Mouse (Mus musculus) heart, embryonic 13.5 days (tissue): ENCODE results near the gene Cdhr3. TPM values are rescaled to one million over a fixed set of nuclear protein-coding genes. Genes with fewer than 3 reads are reported as not detected.

Experiments
- ATAC-seq: fragments of 200-750 bp; cut with Nextera tagmentation; 2 replicates; pipeline ENCODE4 v1.8.0; 2017; ENCODE audit warnings: moderate TSS enrichment; ENCODE audit not compliant: insufficient number of reproducible peaks, low FRiP score, low TSS enrichment; ENCODE audit errors: extremely low read depth
- H3K27ac ChIP-seq: fragments of 300-500 bp; sonication (generic); replicated peaks from 2 replicates; pipeline ENCODE4 v1.5.1; 2015; ENCODE audit warnings: moderate library complexity, mild to moderate bottlenecking, inconsistent platforms
- H3K27me3 ChIP-seq: fragments of 300-500 bp; sonication (generic); replicated peaks from 2 replicates; pipeline ENCODE4 v1.6.1; 2015; ENCODE audit warnings: mild to moderate bottlenecking, inconsistent platforms
- H3K36me3 ChIP-seq: fragments of 300-500 bp; sonication (generic); 2 replicates; pipeline ENCODE4 v1.6.1; 2015; ENCODE audit warnings: mild to moderate bottlenecking, inconsistent platforms
- H3K4me1 ChIP-seq: fragments of 300-500 bp; sonication (generic); 2 replicates; pipeline ENCODE4 v1.6.1; 2015; ENCODE audit warnings: inconsistent platforms
- H3K4me2 ChIP-seq: fragments of 300-500 bp; sonication (generic); 2 replicates; pipeline ENCODE4 v1.6.1; 2015; ENCODE audit warnings: inconsistent platforms, mild to moderate bottlenecking, moderate library complexity
- H3K4me3 ChIP-seq: fragments of 300-500 bp; sonication (generic); 2 replicates; pipeline ENCODE4 v1.5.1; 2015; ENCODE audit warnings: moderate library complexity, mild to moderate bottlenecking, inconsistent platforms
- H3K9ac ChIP-seq: fragments of 300-500 bp; sonication (generic); 2 replicates; pipeline ENCODE4 v1.6.1; 2015; ENCODE audit warnings: inconsistent platforms, mild to moderate bottlenecking, moderate library complexity
- H3K9me3 ChIP-seq: fragments of 300-500 bp; sonication (generic); 2 replicates; pipeline ENCODE4 v1.6.1; 2016; ENCODE audit warnings: inconsistent platforms
- WGBS: fragments of 180-500 bp; shearing (Covaris S2); methylation state at CpG from one replicate; pipeline ENCODE4 v1.1.7; 2015; ENCODE audit warnings: mixed read lengths; 5-methylcytosine and 5-hydroxymethylcytosine counted together
- polyA plus RNA-seq: library from polyadenylated mRNA; unstranded; fragments of >200 nt; fragmentation: Nextera tagmentation; extraction: Ambion mirVana; gene quantifications from 2 replicates; pipeline ENCODE4 v1.2.1, GENCODE M21; 2015

Gene Cdhr3
- polyA plus RNA-seq, 1 experiment from 2014 or later: 0.17 TPM

DNA sequence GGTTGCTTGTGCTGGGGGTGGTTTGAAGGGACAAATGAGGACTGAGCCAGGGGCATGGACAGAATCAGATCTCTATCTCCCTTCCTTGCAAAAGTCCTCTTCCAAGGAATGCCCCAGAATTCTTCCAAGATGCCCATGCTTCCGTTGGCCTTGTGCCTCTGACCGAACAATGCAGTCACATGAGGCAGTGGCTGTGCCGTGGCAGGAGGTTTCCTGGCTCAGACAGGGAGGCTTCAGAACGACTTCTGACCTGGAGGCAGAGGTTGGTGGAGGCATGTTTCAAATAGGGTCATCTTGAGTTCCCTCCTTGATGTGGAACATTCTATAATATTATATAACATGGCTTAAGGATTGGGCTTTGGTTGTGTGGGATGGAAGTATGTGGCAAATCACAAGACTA lies 74.1 kb downstream of the Cdhr3 start:
- WGBS: 69% methylated on average over 4 of the region's 4 CpGs
- no peak overlapping the region for H3K27ac ChIP-seq
- H3K4me1 ChIP-seq: no peaks in the 10 kb centered on the region
- H3K36me3 ChIP-seq: no peaks in the 10 kb centered on the region
- H3K27me3 ChIP-seq: peaks cover 23% of the 10 kb centered on the region
- H3K4me2 ChIP-seq: no peak overlapping the region
- H3K9ac ChIP-seq: no peak overlapping the region
- ATAC-seq: no peak
- H3K9me3 ChIP-seq: no peaks in the 10 kb centered on the region
- H3K4me3 ChIP-seq: no peak overlapping the region

DNA sequence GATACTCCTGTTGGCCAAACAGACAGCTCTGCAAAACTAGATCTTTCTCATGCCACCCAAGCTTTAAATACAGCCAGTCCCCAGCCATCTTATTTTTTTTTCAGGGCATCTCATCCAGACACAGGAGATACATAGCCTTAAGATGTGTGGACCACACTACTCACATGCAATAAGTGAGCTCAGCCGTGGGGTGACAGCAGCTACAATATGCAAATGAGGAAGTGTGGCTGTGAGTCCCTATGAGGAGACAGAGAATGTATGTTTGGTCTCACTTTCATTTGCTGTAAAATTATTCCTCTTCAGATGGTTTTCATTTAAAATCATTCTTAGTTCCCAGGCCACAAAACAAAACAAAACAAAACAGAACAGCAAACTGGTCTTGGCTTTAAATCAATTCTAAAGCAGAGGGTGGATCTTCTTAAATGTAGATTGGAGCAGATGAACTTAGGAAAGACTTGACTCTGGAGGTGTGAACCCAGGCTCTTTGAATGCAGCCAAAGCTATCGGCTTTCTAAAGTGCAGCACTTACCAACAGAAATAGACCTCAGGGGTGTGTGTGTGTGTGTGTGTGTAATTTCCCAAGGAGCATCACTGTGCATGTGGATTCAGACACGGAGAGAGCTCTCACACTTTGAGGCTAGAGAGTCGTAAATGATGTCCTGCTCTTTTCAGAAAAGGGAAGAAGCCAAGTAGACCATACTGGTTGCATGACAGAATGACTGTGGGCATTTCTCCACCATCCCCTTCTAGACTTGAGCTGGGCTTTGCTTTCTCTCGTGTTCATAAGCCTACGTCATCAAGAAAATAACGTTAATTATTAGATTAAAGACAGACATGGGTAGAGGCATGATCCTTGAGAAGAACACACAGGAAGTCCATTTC lies 75.6 kb downstream of the Cdhr3 start:
- Histone ChIP-seq H3K9ac (no peak overlapping the region), H3K4me3 (no peak overlapping the region), H3K9me3 (no peaks in the 10 kb centered on the region), H3K36me3 (no peaks in the 10 kb centered on the region), H3K27me3 (peaks cover 23% of the 10 kb centered on the region), H3K4me2 (no peak overlapping the region), H3K4me1 (no peaks in the 10 kb centered on the region), H3K27ac (no peak overlapping the region)
- 59% methylated on average over 7 of the region's 7 CpGs for WGBS
- ATAC-seq: no peak

DNA sequence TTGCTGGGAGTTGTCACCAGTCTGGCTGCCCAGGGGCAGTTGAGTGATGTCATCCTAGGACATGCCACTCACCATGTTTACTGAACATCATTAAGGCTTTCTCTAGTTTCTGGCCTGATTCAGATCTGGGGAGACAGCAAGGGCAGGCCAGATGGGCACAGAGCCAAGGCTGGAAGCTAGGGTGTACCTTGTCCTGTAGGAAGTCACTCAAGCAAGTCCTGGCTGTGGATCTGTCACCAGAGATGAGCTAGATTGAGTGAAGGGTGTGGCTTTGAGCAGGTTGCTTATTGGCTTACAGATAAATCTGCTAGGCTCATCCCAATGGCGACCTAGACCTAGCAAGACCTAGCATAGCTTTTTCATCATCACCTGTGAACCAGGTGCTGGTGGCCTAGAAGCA lies 77.6 kb downstream of the Cdhr3 start:
- no peak overlapping the region for H3K4me3 ChIP-seq
- no peak for ATAC-seq
- no peak overlapping the region for H3K4me2 ChIP-seq
- H3K4me1 ChIP-seq: no peaks in the 10 kb centered on the region
- H3K9me3 ChIP-seq: no peaks in the 10 kb centered on the region
- no peaks in the 10 kb centered on the region for H3K36me3 ChIP-seq
- 73% methylated on average over 1 of the region's 1 CpGs for WGBS
- H3K27me3 ChIP-seq: peaks cover 23% of the 10 kb centered on the region
- no peak overlapping the region for H3K9ac ChIP-seq
- H3K27ac ChIP-seq: no peak overlapping the region

DNA sequence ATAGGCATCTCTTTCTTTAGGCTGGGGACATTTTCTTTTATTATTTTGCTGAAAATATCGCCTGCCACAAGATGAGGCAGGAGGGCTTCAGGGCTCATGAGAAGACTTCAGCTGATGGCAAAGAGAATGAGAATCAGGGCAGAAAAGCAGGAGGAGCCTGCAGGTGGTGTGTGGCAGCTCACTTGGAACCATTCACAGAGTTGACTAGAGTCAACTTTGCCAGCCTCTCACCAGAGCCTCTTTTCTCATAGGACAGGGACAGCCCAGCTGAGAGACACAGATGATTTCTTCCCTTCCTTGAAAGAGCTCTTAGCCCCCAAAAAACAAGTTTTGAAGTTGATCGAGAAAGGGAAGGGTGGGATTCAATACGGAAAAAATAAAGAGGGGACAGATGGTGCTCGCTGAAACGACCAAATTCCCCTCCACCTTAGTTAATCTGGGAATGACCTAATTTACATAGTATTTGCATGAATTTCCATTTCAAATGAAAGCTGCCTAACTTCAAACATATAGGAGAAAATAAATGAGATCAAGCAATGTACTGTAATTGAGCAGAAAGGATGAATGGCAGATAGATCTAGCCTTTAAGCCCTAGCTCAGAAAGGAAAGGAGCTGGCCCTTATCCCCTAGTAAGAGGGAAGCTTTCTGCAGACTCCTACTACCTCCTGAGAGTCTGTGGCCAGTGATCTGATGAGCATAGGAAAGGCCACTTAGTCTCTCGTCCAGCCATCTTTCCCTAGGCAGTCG lies 78.5 kb downstream of the Cdhr3 start:
- ATAC-seq: no peak
- H3K36me3 ChIP-seq: no peaks in the 10 kb centered on the region
- WGBS: 47% methylated on average over 7 of the region's 7 CpGs

DNA sequence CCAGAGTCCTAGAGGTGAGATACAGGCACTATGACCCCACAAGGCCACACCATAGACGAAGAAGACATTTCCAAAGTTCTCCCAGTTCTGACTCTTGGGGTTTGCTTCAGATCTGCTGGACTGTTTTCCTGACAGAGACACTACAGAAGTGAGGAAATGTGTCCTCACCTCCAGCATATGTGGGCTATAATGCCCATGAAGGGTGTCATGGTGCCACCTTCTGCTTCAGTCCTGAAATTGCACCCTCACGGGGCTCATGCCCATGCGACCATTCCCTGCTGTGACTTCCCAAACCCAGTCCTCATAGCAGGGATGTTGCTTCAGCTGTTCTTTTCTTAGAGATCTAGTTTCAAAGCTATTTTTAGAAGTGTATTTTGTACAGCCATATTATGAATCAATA lies 82.6 kb downstream of the Cdhr3 start:
- Histone ChIP-seq H3K4me3 (no peak overlapping the region), H3K4me1 (peaks cover 11% of the 10 kb centered on the region; the same call in 1 of the 2 replicates), H3K9me3 (no peaks in the 10 kb centered on the region), H3K9ac (no peak overlapping the region), H3K36me3 (no peaks in the 10 kb centered on the region), H3K27ac (no peak overlapping the region), H3K4me2 (no peak overlapping the region), H3K27me3 (peaks cover 6% of the 10 kb centered on the region)
- 18% methylated on average over 3 of the region's 3 CpGs for WGBS
- ATAC-seq: no peak

More for the DNA sequence above, 78.5 kb downstream of the Cdhr3 start:
- Histone ChIP-seq H3K4me2 (no peak overlapping the region), H3K27ac (no peak overlapping the region), H3K9me3 (no peaks in the 10 kb centered on the region), H3K27me3 (peaks cover 23% of the 10 kb centered on the region), H3K9ac (no peak overlapping the region), H3K4me3 (no peak overlapping the region), H3K4me1 (0 out of 2 replicates have a peak, but pooled peaks cover 3% of the 10 kb centered on the region)

DNA sequence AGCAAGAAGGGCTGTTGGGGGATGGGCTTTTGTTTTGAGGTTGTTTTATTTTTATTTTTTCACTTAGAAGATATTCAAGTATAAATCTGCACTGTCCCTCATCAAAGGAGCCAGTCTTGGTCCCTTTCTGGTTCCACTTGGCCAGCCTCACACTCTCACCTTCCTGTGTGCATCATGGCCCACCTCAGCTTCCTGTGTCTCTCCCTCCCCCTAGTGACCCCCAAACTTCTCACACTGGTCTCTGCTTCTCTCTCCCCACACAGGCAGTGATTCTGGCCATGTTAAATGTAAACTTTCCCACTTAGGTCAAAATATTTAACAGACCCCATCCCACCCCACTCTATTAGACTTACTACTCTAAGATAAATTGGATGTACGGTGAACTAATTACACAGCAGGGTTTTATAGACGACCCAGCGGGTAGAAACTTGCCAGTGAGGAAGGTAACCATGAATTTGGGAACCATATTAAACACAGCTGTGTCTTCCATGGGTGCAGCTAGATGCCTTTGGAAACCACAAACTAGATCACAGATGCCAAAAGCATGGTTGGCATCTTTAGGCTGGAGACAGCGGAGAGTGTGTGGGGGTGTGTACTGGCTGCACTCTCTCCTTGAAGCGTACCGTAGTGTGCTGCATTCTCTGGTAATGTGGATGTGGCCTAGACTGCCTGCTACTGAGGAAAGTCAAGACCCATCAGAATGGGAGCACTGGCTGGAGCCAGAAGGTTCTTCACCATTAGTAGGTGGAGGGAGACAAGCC lies 83.3 kb downstream of the Cdhr3 start:
- Histone ChIP-seq H3K9me3 (no peaks in the 10 kb centered on the region), H3K4me1 (peaks cover 11% of the 10 kb centered on the region; the same call in 1 of the 2 replicates), H3K9ac (no peak overlapping the region), H3K4me2 (no peak overlapping the region), H3K4me3 (no peak overlapping the region), H3K36me3 (no peaks in the 10 kb centered on the region), H3K27me3 (no peaks in the 10 kb centered on the region), H3K27ac (no peak overlapping the region)
- ATAC-seq: no peak
- WGBS: 85% methylated on average over 6 of the region's 6 CpGs

DNA sequence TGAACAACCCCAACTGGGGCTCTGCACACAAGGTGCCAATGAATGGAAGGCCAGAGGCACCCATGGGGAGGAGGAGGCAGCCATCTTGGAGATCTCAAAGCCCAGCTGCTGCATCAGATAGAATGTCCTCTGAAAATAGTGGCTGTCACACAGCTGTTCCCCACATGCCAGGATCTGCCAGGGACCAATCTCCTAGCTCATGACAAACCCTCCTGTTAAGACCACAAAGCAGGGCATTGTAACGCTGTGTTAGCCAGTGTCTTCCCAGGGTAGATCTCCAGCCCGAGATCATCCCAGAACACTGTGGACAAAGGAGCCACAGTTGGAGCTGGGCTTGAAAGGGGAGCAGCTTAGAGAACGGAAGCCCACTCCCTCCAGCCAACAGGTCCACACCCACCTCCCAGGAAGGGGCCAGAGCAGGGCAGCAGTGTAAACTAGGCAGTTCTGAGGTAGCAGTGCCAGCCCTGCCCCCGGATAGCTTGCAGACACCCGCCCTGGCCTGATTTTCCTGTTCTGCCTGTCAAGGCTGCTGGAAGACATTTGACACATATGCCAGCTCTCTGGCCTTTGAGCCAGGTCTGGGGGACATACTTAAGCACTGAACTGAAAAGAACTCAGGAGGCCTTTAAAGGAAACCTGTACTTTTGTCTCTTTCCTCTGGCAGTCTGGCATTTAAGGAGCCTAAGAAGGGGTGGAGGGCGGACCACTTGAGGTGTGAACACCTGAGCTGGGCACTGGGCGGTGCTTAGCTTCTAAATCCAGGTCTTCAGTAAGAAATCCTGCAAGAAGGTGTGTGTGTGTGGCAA lies 84.2 kb downstream of the Cdhr3 start:
- H3K9me3 ChIP-seq: no peaks in the 10 kb centered on the region
- H3K27ac ChIP-seq: no peak overlapping the region
- H3K4me2 ChIP-seq: no peak overlapping the region
- no peaks in the 10 kb centered on the region for H3K27me3 ChIP-seq
- H3K4me3 ChIP-seq: no peak overlapping the region
- WGBS: 58% methylated on average over 7 of the region's 7 CpGs
- H3K9ac ChIP-seq: no peak overlapping the region
- no peak for ATAC-seq
- H3K36me3 ChIP-seq: no peaks in the 10 kb centered on the region
- H3K4me1 ChIP-seq: peaks cover 11% of the 10 kb centered on the region; the same call in 1 of the 2 replicates

DNA sequence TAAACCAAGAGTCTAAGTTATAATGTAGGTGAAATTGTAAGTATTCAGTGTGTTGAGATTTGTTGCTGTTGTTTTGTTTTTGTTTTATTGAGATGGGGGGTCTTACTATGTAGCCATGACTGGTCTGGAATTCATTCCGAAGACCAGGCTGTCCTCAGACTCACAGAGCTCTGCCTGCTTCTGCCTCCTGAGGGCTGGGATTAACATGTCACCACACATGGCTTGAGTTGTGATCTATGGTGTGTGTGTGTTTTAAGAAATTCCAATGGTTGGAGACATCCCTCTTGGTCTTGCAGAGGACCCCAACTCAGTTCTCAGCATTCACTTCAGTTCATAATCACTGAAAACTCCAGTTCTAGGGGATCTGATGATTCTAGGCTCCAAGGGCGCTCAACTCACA lies 85.5 kb downstream of the Cdhr3 start:
- no peak overlapping the region for H3K9ac ChIP-seq
- ATAC-seq: no peak
- 81% methylated on average over 2 of the region's 2 CpGs for WGBS

DNA sequence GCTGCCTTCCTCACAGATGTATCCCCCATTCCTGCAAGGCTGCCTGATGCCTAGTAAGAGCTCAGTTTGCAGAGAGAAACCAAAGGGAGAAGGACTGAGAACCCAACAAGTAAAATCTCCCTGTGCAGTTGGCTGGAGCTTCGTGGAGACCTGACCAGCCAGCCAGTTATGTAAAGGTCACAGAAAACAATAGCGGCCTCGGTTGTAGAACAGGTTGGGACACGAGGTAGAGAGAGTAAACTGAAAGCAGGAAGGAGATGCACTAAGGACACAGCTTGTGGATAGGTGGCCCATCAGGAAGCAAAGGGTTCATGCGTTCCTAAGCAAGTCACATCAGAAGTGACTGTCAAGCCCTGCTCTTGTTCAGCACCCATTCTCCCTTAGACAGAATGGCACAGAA lies 86.8 kb downstream of the Cdhr3 start:
- Histone ChIP-seq H3K9ac (no peak overlapping the region), H3K27me3 (peaks cover 15% of the 10 kb centered on the region; the same call in 1 of the 2 replicates), H3K4me2 (no peak overlapping the region), H3K36me3 (no peaks in the 10 kb centered on the region), H3K4me3 (no peak overlapping the region), H3K27ac (no peak overlapping the region), H3K4me1 (peaks cover 11% of the 10 kb centered on the region; the same call in 1 of the 2 replicates), H3K9me3 (no peaks in the 10 kb centered on the region)
- 79% methylated on average over 5 of the region's 5 CpGs for WGBS
- no peak for ATAC-seq

More for the DNA sequence above, 85.5 kb downstream of the Cdhr3 start:
- Histone ChIP-seq H3K9me3 (no peaks in the 10 kb centered on the region), H3K4me2 (no peak overlapping the region), H3K27ac (no peak overlapping the region), H3K36me3 (no peaks in the 10 kb centered on the region), H3K27me3 (peaks cover 10% of the 10 kb centered on the region; the same call in 1 of the 2 replicates), H3K4me1 (peaks cover 11% of the 10 kb centered on the region; the same call in 1 of the 2 replicates), H3K4me3 (no peak overlapping the region)

DNA sequence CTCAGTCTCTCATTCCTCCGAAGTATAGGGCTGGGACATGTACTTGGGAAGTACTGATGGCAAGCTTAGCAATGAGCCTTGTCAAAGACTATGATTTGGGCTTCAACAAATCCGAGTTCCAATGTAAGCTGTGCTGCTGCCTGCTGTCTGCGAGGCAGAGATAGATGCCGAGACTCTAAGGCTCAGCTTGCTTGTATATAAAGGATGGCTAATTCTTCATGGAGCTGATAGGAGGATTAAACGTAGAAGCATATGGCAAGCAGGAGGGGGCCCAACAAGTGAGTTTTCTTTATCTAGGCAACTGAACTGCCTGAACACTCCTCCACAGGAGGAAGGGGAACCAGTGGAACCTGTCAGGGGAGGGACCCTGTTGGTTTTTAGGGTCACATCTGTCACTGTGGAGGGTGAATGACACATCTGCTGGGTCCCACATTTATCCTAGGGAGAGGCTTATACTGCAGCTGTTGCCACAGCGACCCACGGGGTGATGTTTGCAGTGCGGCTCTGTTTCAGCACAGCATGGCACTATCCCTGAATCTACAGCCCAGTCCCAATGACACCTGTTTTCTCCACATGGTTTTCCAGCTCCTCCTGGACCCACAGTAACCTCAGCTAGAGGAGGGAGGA lies 89.2 kb downstream of the Cdhr3 start:
- 57% methylated on average over 8 of the region's 8 CpGs for WGBS
- Histone ChIP-seq H3K27me3 (peaks cover 15% of the 10 kb centered on the region; the same call in 1 of the 2 replicates), H3K4me2 (no peak overlapping the region), H3K27ac (no peak overlapping the region), H3K9ac (no peak overlapping the region), H3K36me3 (no peaks in the 10 kb centered on the region), H3K4me1 (peaks cover 4% of the 10 kb centered on the region; the same call in 1 of the 2 replicates), H3K4me3 (no peak overlapping the region), H3K9me3 (no peaks in the 10 kb centered on the region)
- no peak for ATAC-seq
